Mouse (Mus musculus): ENCODE data around the gene Hnrnpul1. TPM values are rescaled to one million over a fixed set of nuclear protein-coding genes. Genes with fewer than 3 reads are reported as not detected.

The Hnrnpul1 gene
- polyA plus RNA-seq, 1 experiment from 2014 or later: 61.0 TPM

DNA sequence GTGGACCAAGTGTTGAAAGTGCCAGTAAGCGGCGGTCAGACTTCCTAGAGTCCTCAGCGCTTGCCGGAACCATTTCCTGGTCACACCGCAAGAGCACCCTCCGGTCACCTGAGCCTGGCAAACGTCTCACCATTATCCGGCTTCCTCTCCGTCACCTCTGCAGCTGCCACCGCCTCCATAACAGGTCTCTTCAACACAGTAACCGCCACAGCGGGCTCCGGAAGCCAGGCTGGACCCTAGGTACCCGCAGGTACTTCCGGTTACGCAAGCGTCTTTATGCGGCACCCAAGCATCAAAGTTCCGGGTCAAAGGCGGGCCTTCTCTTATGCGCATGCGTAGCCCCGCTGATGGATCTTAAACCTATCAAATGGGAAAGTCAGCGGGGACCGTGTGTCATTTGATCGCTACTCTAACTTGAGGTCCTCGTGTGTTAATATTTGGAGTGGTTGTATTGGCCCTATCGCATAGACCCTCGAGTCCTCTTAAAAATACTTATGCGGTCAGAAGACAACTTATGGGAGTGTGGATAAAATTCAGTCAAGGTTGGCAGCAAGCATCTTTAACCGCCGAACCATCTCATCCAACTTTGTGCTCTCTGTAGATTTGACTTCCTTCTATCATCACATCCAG, 35.7 kb downstream of the Hnrnpul1 start, which contains the start of gene Ccdc97:
Ccdc97 (minus strand) TSS at position 301 of the 630 bp plus-strand sequence.
- peaks cover 63% of the 10 kb centered on the region for H3K36me3 ChIP-seq
- H3K27ac ChIP-seq (replicated peaks): peak within 1 kb of the TSS; percentile 90
- H3K27me3 ChIP-seq: no peaks in the 10 kb centered on the region
- H3K4me2 ChIP-seq (replicated peaks): peak within 1 kb of the TSS; percentile 80
- peaks cover 22% of the 10 kb centered on the region for H3K4me1 ChIP-seq
- 4% methylated on average over 32 of the region's 32 CpGs for WGBS
- peak within 1 kb of the TSS; percentile 73 for H3K4me3 ChIP-seq (replicated peaks)
- peak; percentile 83 for ATAC-seq (ENCODE audit: insufficient number of reproducible peaks, low FRiP score, low TSS enrichment, low read depth)
- no peaks in the 10 kb centered on the region for H3K9me3 ChIP-seq (replicated peaks)
- H3K9ac ChIP-seq: peak within 1 kb of the TSS; percentile 58

DNA sequence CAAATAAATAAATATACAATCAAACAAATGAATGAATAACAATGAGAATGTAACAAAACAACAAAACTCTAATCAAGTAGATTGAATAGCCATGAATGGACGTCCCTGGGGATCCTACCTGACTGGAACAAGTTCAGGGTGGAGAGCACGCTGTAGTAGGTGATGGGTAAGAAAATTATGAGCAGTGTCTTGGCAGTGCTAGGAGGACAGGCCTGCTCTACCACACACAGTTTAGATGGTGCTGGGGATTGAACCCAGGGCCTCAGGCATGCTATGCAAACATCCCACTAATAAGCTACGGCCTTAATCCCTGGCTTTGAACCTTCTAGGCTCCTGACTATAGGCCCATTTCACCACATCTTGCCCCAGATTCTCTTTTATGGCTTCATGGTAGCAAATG, 37.1 kb downstream of the Hnrnpul1 start:
- Histone ChIP-seq H3K4me3 (replicated peaks) (peak overlapping the region; percentile 73), H3K4me2 (replicated peaks) (peak overlapping the region; percentile 80), H3K9me3 (replicated peaks) (no peaks in the 10 kb centered on the region), H3K36me3 (peaks cover 63% of the 10 kb centered on the region), H3K4me1 (peaks cover 22% of the 10 kb centered on the region), H3K9ac (no peak overlapping the region), H3K27me3 (no peaks in the 10 kb centered on the region), H3K27ac (replicated peaks) (no peak overlapping the region)
- 88% methylated on average over 3 of the region's 3 CpGs for WGBS
- ATAC-seq (ENCODE audit: insufficient number of reproducible peaks, low FRiP score, low TSS enrichment, low read depth): no peak

DNA sequence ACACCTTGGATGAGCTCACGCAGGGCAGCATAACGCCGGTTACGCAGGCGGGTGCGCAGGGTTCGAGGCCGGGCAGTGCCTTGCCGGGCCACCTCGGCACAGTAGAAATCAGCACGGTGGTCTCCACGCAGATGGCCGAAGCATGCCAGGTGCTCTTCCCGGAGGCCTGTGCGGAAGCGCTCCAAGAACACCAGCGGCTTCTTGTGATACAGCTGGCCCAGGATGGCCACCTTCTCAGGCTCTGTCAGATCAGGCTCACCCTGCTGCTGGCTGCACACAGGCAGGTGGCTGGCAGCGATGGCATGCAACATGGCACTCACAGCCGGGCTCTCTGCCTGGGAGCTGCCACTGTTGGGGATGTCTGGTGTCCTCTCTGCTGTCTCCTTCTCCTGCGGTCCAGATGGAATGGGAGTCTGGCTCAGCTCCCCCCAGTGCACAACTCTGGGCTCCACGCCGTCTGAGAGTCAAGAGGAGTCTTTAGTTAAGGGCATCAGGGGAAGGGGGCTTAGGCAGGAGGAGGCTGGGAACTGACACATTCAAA, 38.8 kb downstream of the Hnrnpul1 start:
- Histone ChIP-seq H3K9ac (no peak overlapping the region), H3K4me1 (peaks cover 39% of the 10 kb centered on the region), H3K27ac (replicated peaks) (no peak overlapping the region), H3K4me2 (replicated peaks) (no peak overlapping the region), H3K9me3 (replicated peaks) (no peaks in the 10 kb centered on the region), H3K36me3 (peaks cover 55% of the 10 kb centered on the region), H3K4me3 (replicated peaks) (no peak overlapping the region), H3K27me3 (no peaks in the 10 kb centered on the region)
- WGBS: 96% methylated on average over 22 of the region's 22 CpGs
- ATAC-seq (ENCODE audit: insufficient number of reproducible peaks, low FRiP score, low TSS enrichment, low read depth): no peak

- Histone ChIP-seq H3K4me3 (replicated peaks) (no peak overlapping the region), H3K4me2 (replicated peaks) (no peak overlapping the region), H3K4me1 (peaks cover 47% of the 10 kb centered on the region), H3K36me3 (peaks cover 47% of the 10 kb centered on the region), H3K27me3 (no peaks in the 10 kb centered on the region), H3K9me3 (replicated peaks) (no peaks in the 10 kb centered on the region), H3K27ac (replicated peaks) (no peak overlapping the region), H3K9ac (no peak overlapping the region)
- ATAC-seq (ENCODE audit: insufficient number of reproducible peaks, low FRiP score, low TSS enrichment, low read depth): no peak
- 93% methylated on average over 8 of the region's 8 CpGs for WGBS
Measured at GRCm38 (mm10) chr7:25714581-25714980, 40.0 kb downstream of the Hnrnpul1 start.

GRCm38 (mm10) chr7:25712801-25713200, 41.8 kb downstream of the Hnrnpul1 start:
- Histone ChIP-seq H3K4me1 (peaks cover 44% of the 10 kb centered on the region), H3K9ac (no peak overlapping the region), H3K27me3 (no peaks in the 10 kb centered on the region), H3K4me3 (replicated peaks) (no peak overlapping the region), H3K9me3 (replicated peaks) (no peaks in the 10 kb centered on the region), H3K36me3 (peaks cover 47% of the 10 kb centered on the region), H3K27ac (replicated peaks) (0 out of 2 replicates have a peak overlapping the region, but pooled peaks have one; percentile 69), H3K4me2 (replicated peaks) (no peak overlapping the region)
- WGBS: 84% methylated on average over 9 of the region's 9 CpGs
- no peak for ATAC-seq (ENCODE audit: insufficient number of reproducible peaks, low FRiP score, low TSS enrichment, low read depth)

- no peak overlapping the region for H3K4me2 ChIP-seq (replicated peaks)
- H3K9ac ChIP-seq: no peak overlapping the region
- no peaks in the 10 kb centered on the region for H3K27me3 ChIP-seq
- peaks cover 44% of the 10 kb centered on the region for H3K4me1 ChIP-seq
- H3K36me3 ChIP-seq: peaks cover 47% of the 10 kb centered on the region
- no peak overlapping the region for H3K4me3 ChIP-seq (replicated peaks)
- ATAC-seq (ENCODE audit: insufficient number of reproducible peaks, low FRiP score, low TSS enrichment, low read depth): peak; percentile 65
- H3K27ac ChIP-seq (replicated peaks): peak overlapping the region; percentile 69
- WGBS: 14% methylated on average over 7 of the region's 7 CpGs
- H3K9me3 ChIP-seq (replicated peaks): no peaks in the 10 kb centered on the region
Measured at GRCm38 (mm10) chr7:25711731-25712197, 42.8 kb downstream of the Hnrnpul1 start.

- no peaks in the 10 kb centered on the region for H3K9me3 ChIP-seq (replicated peaks)
- H3K4me1 ChIP-seq: peaks cover 44% of the 10 kb centered on the region
Measured at GRCm38 (mm10) chr7:25711165-25711564, 43.4 kb downstream of the Hnrnpul1 start.

GRCm38 (mm10) chr7:25710519-25711130, 43.9 kb downstream of the Hnrnpul1 start:
- Histone ChIP-seq H3K4me2 (replicated peaks) (peak overlapping the region; percentile 36), H3K27ac (replicated peaks) (peak overlapping the region; percentile 63; the same call in 1 of the 2 replicates), H3K9me3 (replicated peaks) (no peaks in the 10 kb centered on the region), H3K36me3 (peaks cover 37% of the 10 kb centered on the region), H3K4me1 (peaks cover 44% of the 10 kb centered on the region), H3K27me3 (no peaks in the 10 kb centered on the region), H3K4me3 (replicated peaks) (no peak overlapping the region), H3K9ac (0 out of 2 replicates have a peak overlapping the region, but pooled peaks have one; percentile 4)
- 6% methylated on average over 6 of the region's 7 CpGs for WGBS
- ATAC-seq (ENCODE audit: insufficient number of reproducible peaks, low FRiP score, low TSS enrichment, low read depth): no peak

More at GRCm38 (mm10) chr7:25711165-25711564, 43.4 kb downstream of the Hnrnpul1 start:
- Histone ChIP-seq H3K27ac (replicated peaks) (peak overlapping the region; percentile 63), H3K9ac (no peak overlapping the region), H3K27me3 (no peaks in the 10 kb centered on the region), H3K4me2 (replicated peaks) (no peak overlapping the region; the same call in 1 of the 2 replicates), H3K36me3 (peaks cover 42% of the 10 kb centered on the region), H3K4me3 (replicated peaks) (no peak overlapping the region)
- WGBS: 55% methylated on average over 5 of the region's 5 CpGs
- ATAC-seq (ENCODE audit: insufficient number of reproducible peaks, low FRiP score, low TSS enrichment, low read depth): no peak

DNA sequence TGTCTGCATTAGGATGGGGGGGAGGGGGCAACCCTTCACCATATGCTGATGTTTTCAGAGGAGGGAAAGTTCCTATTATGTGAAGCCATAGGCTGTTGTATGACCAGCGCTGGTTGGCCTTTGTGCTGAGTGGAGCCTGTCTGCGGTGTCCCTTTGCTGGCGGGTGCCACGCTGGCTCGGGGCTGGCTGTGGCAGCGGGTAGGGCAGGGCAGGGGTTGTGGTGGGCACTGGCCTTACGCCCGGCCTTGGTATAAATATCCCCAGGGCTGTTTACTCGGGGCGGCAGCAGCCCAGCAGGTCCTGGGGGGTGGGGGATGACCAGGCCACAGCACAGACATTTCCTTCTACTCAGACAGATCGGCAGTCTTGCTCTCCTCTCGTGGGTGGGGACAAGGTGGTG, 44.6 kb downstream of the Hnrnpul1 start:
- ATAC-seq (ENCODE audit: insufficient number of reproducible peaks, low FRiP score, low TSS enrichment, low read depth): peak; percentile 25; the same call in 1 of the 2 replicates
- H3K4me3 ChIP-seq (replicated peaks): no peak overlapping the region
- H3K9ac ChIP-seq: 0 out of 2 replicates have a peak overlapping the region, but pooled peaks have one; percentile 4
- no peaks in the 10 kb centered on the region for H3K27me3 ChIP-seq
- peak overlapping the region; percentile 36; the same call in 1 of the 2 replicates for H3K4me2 ChIP-seq (replicated peaks)
- peaks cover 30% of the 10 kb centered on the region for H3K36me3 ChIP-seq
- peak overlapping the region; percentile 63; the same call in 1 of the 2 replicates for H3K27ac ChIP-seq (replicated peaks)
- no peaks in the 10 kb centered on the region for H3K9me3 ChIP-seq (replicated peaks)
- peaks cover 44% of the 10 kb centered on the region for H3K4me1 ChIP-seq
- WGBS: 10% methylated on average over 12 of the region's 12 CpGs

DNA sequence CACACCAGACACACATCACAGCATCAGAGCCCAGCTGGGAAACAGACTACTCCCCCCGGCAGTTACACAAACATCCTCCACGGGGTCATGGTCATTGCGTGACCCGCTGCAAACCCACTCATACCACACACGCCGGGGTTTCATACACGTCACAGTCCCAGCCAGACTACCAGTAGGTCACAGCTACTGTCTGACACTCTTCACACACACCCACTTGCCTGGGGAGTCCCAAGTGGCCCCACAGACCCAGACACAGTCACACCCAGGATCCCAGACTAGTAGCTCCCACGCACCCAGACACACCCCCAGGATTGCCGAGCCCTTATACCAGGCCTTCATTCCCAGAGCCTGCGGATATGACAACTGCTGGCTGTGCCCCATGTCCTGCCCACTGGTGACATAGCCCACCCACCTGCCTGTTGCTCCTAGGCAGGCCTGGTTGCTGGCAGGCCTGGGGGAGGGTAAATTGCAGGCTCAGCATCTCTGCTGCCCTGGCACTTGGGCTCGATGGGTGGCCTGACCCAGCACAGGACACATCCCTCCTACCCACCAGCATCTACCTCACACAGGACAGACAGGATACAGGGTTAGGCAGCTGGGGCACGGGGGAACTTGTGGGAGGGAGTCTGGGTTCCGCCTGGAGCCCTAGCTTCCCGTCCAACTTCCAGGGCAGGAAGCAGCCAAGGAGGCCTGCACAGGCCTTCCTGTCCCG, 46.8 kb downstream of the Hnrnpul1 start:
- Histone ChIP-seq H3K4me3 (replicated peaks) (no peak overlapping the region), H3K4me1 (peaks cover 52% of the 10 kb centered on the region), H3K36me3 (peaks cover 8% of the 10 kb centered on the region; the same call in 1 of the 2 replicates), H3K27ac (replicated peaks) (peak overlapping the region; percentile 68), H3K9me3 (replicated peaks) (no peaks in the 10 kb centered on the region), H3K27me3 (peaks cover 6% of the 10 kb centered on the region; the same call in 1 of the 2 replicates), H3K4me2 (replicated peaks) (no peak overlapping the region), H3K9ac (no peak overlapping the region)
- ATAC-seq (ENCODE audit: insufficient number of reproducible peaks, low FRiP score, low TSS enrichment, low read depth): peak; percentile 17
- 44% methylated on average over 15 of the region's 15 CpGs for whole genome bisulfite sequencing

All from embryonic facial prominence, embryonic 15.5 days (tissue).